13 mouse cellular contexts compared by ENCODE assay signal in the genomic region with DNA sequence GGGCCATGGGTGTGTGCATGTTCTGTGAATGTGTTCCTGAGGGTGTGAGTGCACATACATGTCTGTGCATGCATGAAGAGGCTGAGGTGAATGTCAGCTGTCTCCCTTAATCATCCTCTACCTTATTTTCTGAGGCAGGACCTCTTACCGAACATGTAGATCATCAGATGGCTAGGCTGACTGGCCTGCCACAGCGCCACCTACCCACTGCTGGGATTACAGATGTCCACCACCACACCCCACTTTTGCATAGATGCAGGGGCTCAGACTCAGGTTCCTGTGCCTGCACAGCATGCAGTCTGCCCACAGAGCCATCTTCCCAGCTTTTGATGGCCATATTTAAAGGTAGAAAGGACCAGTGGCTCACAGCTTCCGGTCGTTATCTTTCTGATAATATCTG.
DNase-seq lines count a peak whose midpoint lies in the region; ATAC-seq and TF ChIP-seq lines count a peak whose summit lies in the region.
"Had no signal": no experiment of that assay in that cellular context is flagged by ENCODE, and none has a peak within 500 bp of the region (broad histone marks: within the 10 kb centered on the region; RNA-seq: fewer than 3 reads in every experiment).

No protein-coding gene starts in this region.

- no peaks in the 10 kb centered on the region for H3K79me3 ChIP-seq in C2C12 (ENCODE audit: low read depth)

- DNase-seq in heart, adult 2 months: no peak
- no peak for DNase-seq in heart, postnatal 10 days
- DNase-seq in lung, adult 2 months: no peak
- DNase-seq in lung, postnatal 4 days: no peak
- no peak for DNase-seq in left cerebral cortex, adult 11 months (ENCODE audit: low spot score)
- no peak for DNase-seq in urinary bladder, postnatal 14 days (ENCODE audit: low spot score)
- DNase-seq: adrenal gland, postnatal 25 days; cerebellum, adult 18-20 months; heart, postnatal 36 days had no signal

- H3ac ChIP-seq in C2C12 (ENCODE audit: control insufficient read depth, insufficient read length, low read depth): no peak overlapping the region

- no peaks in the 10 kb centered on the region for H3K4me1 ChIP-seq in heart, adult 2 months (ENCODE audit: control insufficient read depth, insufficient read depth, low read length)
- no peaks in the 10 kb centered on the region for H3K4me1 ChIP-seq in lung, adult 2 months (ENCODE audit: control insufficient read depth, insufficient read depth, low read length)
- H3K4me1 ChIP-seq: intestine, embryonic 15.5 days; limb, embryonic 12.5 days had no signal

- peak; percentile 47; the same call in 1 of the 2 replicates for ATAC-seq in common myeloid progenitor, adult 5-6 weeks (replicated peaks; ENCODE audit: low read depth, poor library complexity, severe bottlenecking)
- ATAC-seq: intestine, embryonic 15.5 days had no signal

- H3K79me2 ChIP-seq in heart, adult 2 months (replicated peaks; ENCODE audit: control insufficient read depth, insufficient read depth, low read length): no peaks in the 10 kb centered on the region
- H3K79me2 ChIP-seq in C2C12 (ENCODE audit: control insufficient read depth, insufficient read depth): no peaks in the 10 kb centered on the region

- intact Hi-C loops in heart, adult 2 months (cut with DNase I): no loop called here
- intact Hi-C loops in heart, postnatal 10 days (cut with DNase I): no loop called here

- H3K36me3 ChIP-seq in heart, adult 2 months (ENCODE audit: control insufficient read depth, insufficient read depth, low read length): no peaks in the 10 kb centered on the region
- H3K36me3 ChIP-seq in C2C12 (ENCODE audit: control insufficient read depth, insufficient read depth): no peaks in the 10 kb centered on the region
- H3K36me3 ChIP-seq: intestine, embryonic 15.5 days; limb, embryonic 12.5 days had no signal

- H3K27ac ChIP-seq in heart, adult 2 months: no peak overlapping the region
- H3K27ac ChIP-seq: intestine, embryonic 15.5 days; limb, embryonic 12.5 days had no signal

- H3K27me3 ChIP-seq in heart, adult 2 months (ENCODE audit: control insufficient read depth, insufficient read depth, low read length): no peaks in the 10 kb centered on the region
- H3K27me3 ChIP-seq in C2C12 (ENCODE audit: control insufficient read depth, insufficient read depth, insufficient read length): no peaks in the 10 kb centered on the region
- H3K27me3 ChIP-seq: intestine, embryonic 15.5 days; limb, embryonic 12.5 days had no signal

- peak; percentile 31; the same call in 1 of the 2 replicates for TF ChIP-seq CTCF in heart, adult 2 months (IDR thresholded peaks at IDR 0.05)
- peak; percentile 25; the same call in 1 of the 2 replicates for TF ChIP-seq CTCF in lung, adult 2 months (IDR thresholded peaks at IDR 0.05; ENCODE audit: insufficient read depth, low read length)
- TF ChIP-seq CTCF in C2C12 (IDR thresholded peaks at IDR 0.05; ENCODE audit: control insufficient read depth, insufficient read depth, insufficient read length): peak; percentile 40

- no peak overlapping the region for H3K4me3 ChIP-seq in heart, adult 2 months
- H3K4me3 ChIP-seq in lung, adult 2 months (replicated peaks; ENCODE audit: extremely low read depth, low read depth, low read length): no peak overlapping the region
- H3K4me3 ChIP-seq in C2C12 (ENCODE audit: insufficient read depth, poor library complexity, severe bottlenecking): no peak overlapping the region
- H3K4me3 ChIP-seq: intestine, embryonic 15.5 days; limb, embryonic 12.5 days had no signal

- no peak for TF ChIP-seq POLR2A in heart, adult 2 months (IDR thresholded peaks at IDR 0.05; ENCODE audit: insufficient read depth, low read depth, low read length)
- no peak for TF ChIP-seq POLR2A in lung, adult 2 months (IDR thresholded peaks at IDR 0.05; ENCODE audit: borderline replicate concordance, extremely low read depth, low read depth, low read length)

- 56% methylated on average over 4 of the region's 4 CpGs for WGBS in heart, adult 2 months
- WGBS in lung, adult 2 months: 69% methylated on average over 4 of the region's 4 CpGs

- no peak for TF ChIP-seq EP300 in heart, adult 2 months (IDR thresholded peaks at IDR 0.05; ENCODE audit: insufficient read depth, low read depth, low read length)

- no peak overlapping the region for H3K9ac ChIP-seq in heart, adult 2 months (ENCODE audit: low read depth, low read length)
- H3K9ac ChIP-seq: intestine, embryonic 15.5 days; limb, embryonic 12.5 days had no signal

TF ChIP-seq in C2C12, 6 proteins besides CTCF, POLR2A, EP300 and RAD21:
- TF ChIP-seq MYOG (IDR thresholded peaks at IDR 0.05; ENCODE audit: control insufficient read depth, extremely low read depth, insufficient read length) (no peak), FOSL1 (IDR thresholded peaks at IDR 0.05; ENCODE audit: insufficient read depth, low read length, poor library complexity, severe bottlenecking) (no peak), USF1 (IDR thresholded peaks at IDR 0.05; ENCODE audit: low read depth) (no peak), CEBPB (IDR thresholded peaks at IDR 0.05; ENCODE audit: low read depth) (no peak), MAX (IDR thresholded peaks at IDR 0.05) (no peak), MYOD1 (IDR thresholded peaks at IDR 0.05; ENCODE audit: control insufficient read depth, insufficient read length, low read depth) (no peak)
